In genomic region chr8:84740895-84741843, GRCm38 (mm10) we compare ENCODE assay signal across 11 mouse cellular contexts. TPM values are rescaled to one million over a fixed set of nuclear protein-coding genes. Genes with fewer than 3 reads are reported as not detected.
DNase-seq lines count a peak whose midpoint lies in the region; ATAC-seq lines count a peak whose summit lies in the region.
"Had no signal": no experiment of that assay in that cellular context is flagged by ENCODE, and none has a peak within 500 bp of the region (broad histone marks: within the 10 kb centered on the region; RNA-seq: fewer than 3 reads in every experiment).

No protein-coding gene starts in this region.

- ATAC-seq in heart, embryonic 13.5 days (ENCODE audit: extremely low read depth, insufficient number of reproducible peaks, low FRiP score, low TSS enrichment), result no peak
- no peak for ATAC-seq in midbrain, embryonic 11.5 days (ENCODE audit: low FRiP score)

- no peaks in the 10 kb centered on the region for H3K36me3 ChIP-seq in heart, embryonic 13.5 days
- H3K36me3 ChIP-seq in midbrain, embryonic 11.5 days (ENCODE audit: control insufficient read depth, insufficient read depth, low read length), result no peaks in the 10 kb centered on the region
- no peaks in the 10 kb centered on the region for H3K36me3 ChIP-seq in midbrain, embryonic 10.5 days
- no peaks in the 10 kb centered on the region for H3K36me3 ChIP-seq in limb, embryonic 10.5 days

- no peak for DNase-seq in heart, postnatal 4 days
- peak; percentile 90 for DNase-seq in midbrain, embryonic 11.5 days (ENCODE audit: low spot score, missing footprints)
- no peak for DNase-seq in midbrain, embryonic 10.5 days (ENCODE audit: low spot score)
- no peak for DNase-seq in limb, embryonic 10.5 days (ENCODE audit: low spot score)
- no peak for DNase-seq in adrenal gland, postnatal 4 days (ENCODE audit: low spot score in 2 of 2)
- no peak for DNase-seq in thymus, postnatal 14 days
- DNase-seq in MN1 (ENCODE audit: low spot score), result no peak
- DNase-seq: kidney, postnatal 25 days; midbrain, embryonic 14.5 days had no signal

- H3K4me2 ChIP-seq in heart, embryonic 13.5 days, result no peak overlapping the region
- no peak overlapping the region for H3K4me2 ChIP-seq in midbrain, embryonic 11.5 days

- H3K9me3 ChIP-seq in heart, embryonic 13.5 days, result no peaks in the 10 kb centered on the region
- no peaks in the 10 kb centered on the region for H3K9me3 ChIP-seq in midbrain, embryonic 11.5 days (ENCODE audit: control insufficient read depth, low read length)
- H3K9me3 ChIP-seq in midbrain, embryonic 10.5 days (replicated peaks), result no peaks in the 10 kb centered on the region
- H3K9me3 ChIP-seq in limb, embryonic 10.5 days (replicated peaks), result no peaks in the 10 kb centered on the region

- H3K4me3 ChIP-seq in heart, embryonic 13.5 days, result no peak overlapping the region
- H3K4me3 ChIP-seq in midbrain, embryonic 11.5 days (ENCODE audit: low read depth, low read length), result no peak overlapping the region
- H3K4me3 ChIP-seq in midbrain, embryonic 10.5 days, result no peak overlapping the region
- no peak overlapping the region for H3K4me3 ChIP-seq in limb, embryonic 10.5 days

- peaks cover 30% of the 10 kb centered on the region for H3K27me3 ChIP-seq in heart, embryonic 13.5 days (replicated peaks)
- peaks cover 99% of the 10 kb centered on the region for H3K27me3 ChIP-seq in midbrain, embryonic 11.5 days (ENCODE audit: control insufficient read depth, insufficient read depth, low read length)
- peaks cover 100% of the 10 kb centered on the region for H3K27me3 ChIP-seq in midbrain, embryonic 10.5 days (ENCODE audit: low read depth, poor library complexity, severe bottlenecking)
- peaks cover 100% of the 10 kb centered on the region for H3K27me3 ChIP-seq in limb, embryonic 10.5 days (ENCODE audit: low read depth, poor library complexity, severe bottlenecking)

- peaks cover 96% of the 10 kb centered on the region for H3K4me1 ChIP-seq in heart, embryonic 13.5 days
- peaks cover 53% of the 10 kb centered on the region for H3K4me1 ChIP-seq in midbrain, embryonic 11.5 days (ENCODE audit: control insufficient read depth, insufficient read depth, low read length)
- H3K4me1 ChIP-seq in midbrain, embryonic 10.5 days, result peaks cover 65% of the 10 kb centered on the region
- peaks cover 96% of the 10 kb centered on the region for H3K4me1 ChIP-seq in limb, embryonic 10.5 days

- H3K9ac ChIP-seq in heart, embryonic 13.5 days, result peak overlapping the region; percentile 80
- H3K9ac ChIP-seq in midbrain, embryonic 11.5 days (ENCODE audit: low read length), result no peak overlapping the region

- peak overlapping the region; percentile 95 for H3K27ac ChIP-seq in heart, embryonic 13.5 days (replicated peaks)
- no peak overlapping the region for H3K27ac ChIP-seq in midbrain, embryonic 11.5 days (ENCODE audit: low read depth, low read length)
- no peak overlapping the region for H3K27ac ChIP-seq in midbrain, embryonic 10.5 days (replicated peaks)
- peak overlapping the region; percentile 95 for H3K27ac ChIP-seq in limb, embryonic 10.5 days

- WGBS in heart, embryonic 13.5 days, result 56% methylated on average over 13 of the region's 13 CpGs
- WGBS in midbrain, embryonic 11.5 days, result 13% methylated on average over 13 of the region's 13 CpGs
- 11% methylated on average over 13 of the region's 13 CpGs for WGBS in midbrain, embryonic 10.5 days
- 24% methylated on average over 13 of the region's 13 CpGs for WGBS in limb, embryonic 10.5 days

RNA-seq across cellular contexts. Expression of gene G430095P16Rik, which starts 18.4 kb away (rescaled TPM):
- 7.8 and 8.9 TPM in 2 replicates for polyA plus RNA-seq in heart, embryonic 13.5 days (2015; fragmentation: Nextera tagmentation; extraction: Ambion mirVana)
- total RNA-seq in heart, postnatal 4 days (2021), result 1 to 10 TPM; 1.1 to 1.3 TPM
- polyA plus RNA-seq in midbrain, embryonic 11.5 days (2014; fragmentation: Nextera tagmentation; extraction: Ambion mirVana), result 1.6 and 1.9 TPM in 2 replicates
- polyA plus RNA-seq in midbrain, embryonic 10.5 days (2016; fragmentation: Nextera tagmentation; extraction: Ambion mirVana), result 1.1 and 1.4 TPM in 2 replicates
- 3.7 and 8.1 TPM in 2 replicates for polyA plus RNA-seq in limb, embryonic 10.5 days (2016; fragmentation: Nextera tagmentation; extraction: Ambion mirVana)
- 1 to 10 TPM; 1.2 TPM for total RNA-seq in adrenal gland, postnatal 4 days (2021)
- total RNA-seq: left cerebral cortex, postnatal 4 days had no signal

RNA-seq across cellular contexts. Expression of gene Lyl1, which starts 39.9 kb away (rescaled TPM):
- 15.4 and 17.1 TPM in 2 replicates for polyA plus RNA-seq in heart, embryonic 13.5 days (2015; fragmentation: Nextera tagmentation; extraction: Ambion mirVana)
- total RNA-seq in heart, postnatal 4 days (2021), result 10 to 100 TPM in 1 of 2 experiments, 1 to 10 TPM in 1; 9.6 to 10.6 TPM
- 5.1 and 6.5 TPM in 2 replicates for polyA plus RNA-seq in midbrain, embryonic 11.5 days (2014; fragmentation: Nextera tagmentation; extraction: Ambion mirVana)
- 4.8 and 5.8 TPM in 2 replicates for polyA plus RNA-seq in midbrain, embryonic 10.5 days (2016; fragmentation: Nextera tagmentation; extraction: Ambion mirVana)
- 4.6 and 4.7 TPM in 2 replicates for polyA plus RNA-seq in limb, embryonic 10.5 days (2016; fragmentation: Nextera tagmentation; extraction: Ambion mirVana)
- 1 to 10 TPM; 6.5 to 7.2 TPM for total RNA-seq in adrenal gland, postnatal 4 days (2021)

RNA-seq across cellular contexts. Expression of gene Nacc1, which starts 53.5 kb away (rescaled TPM):
- 15.1 and 15.7 TPM in 2 replicates for polyA plus RNA-seq in heart, embryonic 13.5 days (2015; fragmentation: Nextera tagmentation; extraction: Ambion mirVana)
- total RNA-seq in heart, postnatal 4 days (2021), result 10 to 100 TPM; 65.0 to 68.7 TPM
- 18.6 and 21.4 TPM in 2 replicates for polyA plus RNA-seq in midbrain, embryonic 11.5 days (2014; fragmentation: Nextera tagmentation; extraction: Ambion mirVana)
- polyA plus RNA-seq in midbrain, embryonic 10.5 days (2016; fragmentation: Nextera tagmentation; extraction: Ambion mirVana), result 24.8 and 26.3 TPM in 2 replicates
- 31.7 and 32.0 TPM in 2 replicates for polyA plus RNA-seq in limb, embryonic 10.5 days (2016; fragmentation: Nextera tagmentation; extraction: Ambion mirVana)
- 10 to 100 TPM; 88.9 to 89.0 TPM for total RNA-seq in adrenal gland, postnatal 4 days (2021)

RNA-seq across cellular contexts. Expression of gene Trmt1, which starts 55.1 kb away (rescaled TPM):
- 47.6 and 51.6 TPM in 2 replicates for polyA plus RNA-seq in heart, embryonic 13.5 days (2015; fragmentation: Nextera tagmentation; extraction: Ambion mirVana)
- total RNA-seq in heart, postnatal 4 days (2021), result 10 to 100 TPM; 47.4 to 48.8 TPM
- polyA plus RNA-seq in midbrain, embryonic 11.5 days (2014; fragmentation: Nextera tagmentation; extraction: Ambion mirVana), result 39.9 and 45.6 TPM in 2 replicates
- 56.4 and 58.1 TPM in 2 replicates for polyA plus RNA-seq in midbrain, embryonic 10.5 days (2016; fragmentation: Nextera tagmentation; extraction: Ambion mirVana)
- polyA plus RNA-seq in limb, embryonic 10.5 days (2016; fragmentation: Nextera tagmentation; extraction: Ambion mirVana), result 71.7 and 79.3 TPM in 2 replicates
- total RNA-seq in adrenal gland, postnatal 4 days (2021), result 100 to 1,000 TPM; 122 to 124 TPM

RNA-seq across cellular contexts. Expression of gene Nfix, which starts 59.0 kb away (rescaled TPM):
- polyA plus RNA-seq in heart, embryonic 13.5 days (2015; fragmentation: Nextera tagmentation; extraction: Ambion mirVana), result 10.0 and 11.7 TPM in 2 replicates
- 100 to 1,000 TPM; 189 to 211 TPM for total RNA-seq in heart, postnatal 4 days (2021)
- 2.2 and 2.5 TPM in 2 replicates for polyA plus RNA-seq in midbrain, embryonic 11.5 days (2014; fragmentation: Nextera tagmentation; extraction: Ambion mirVana)
- polyA plus RNA-seq in midbrain, embryonic 10.5 days (2016; fragmentation: Nextera tagmentation; extraction: Ambion mirVana), result 0.49 and 1.2 TPM in 2 replicates
- 0.24 and 2.1 TPM in 2 replicates for polyA plus RNA-seq in limb, embryonic 10.5 days (2016; fragmentation: Nextera tagmentation; extraction: Ambion mirVana)
- total RNA-seq in adrenal gland, postnatal 4 days (2021), result 100 to 1,000 TPM; 134 to 137 TPM

Comparison
In these comparisons a context has a peak if more than half of its experiments do, and no peak if none do; other contexts are left out.
1. H3K27ac ChIP-seq: peak in heart, embryonic 13.5 days (single experiment) and limb, embryonic 10.5 days (single experiment); none in midbrain, embryonic 11.5 days (single experiment) and midbrain, embryonic 10.5 days (single experiment).